Mouse (Mus musculus) MEL (cell line): ENCODE results near the gene Prdx2.

Experiments used
- CHD1 ChIP-seq: IDR thresholded peaks from 2 replicates; pipeline ENCODE4 v1.6.1; 2012; ENCODE audit warnings: low read depth, mild to moderate bottlenecking, inconsistent platforms, low read length, improper control_type of control experiment
- CTCF ChIP-seq, 3 experiments: IDR thresholded peaks in 2 of 3; conservative IDR thresholded peaks in 1 of 3; 2 replicates each; pipeline ENCODE4 v1.5.1; 2011 to 2012; ENCODE audit warnings: low read length in 3 of 3, low read depth in 2 of 3, mild to moderate bottlenecking in 2 of 3, improper control_type of control experiment in 1 of 3, inconsistent platforms in 1 of 3, mixed read lengths in 1 of 3, moderate library complexity in 1 of 3; ENCODE audit not compliant: control insufficient read depth in 1 of 3, insufficient read depth in 1 of 3, poor library complexity in 1 of 3, severe bottlenecking in 1 of 3
- E2F4 ChIP-seq: IDR thresholded peaks from 2 replicates; pipeline ENCODE4 v1.6.1; 2011; ENCODE audit warnings: low read depth, low read length, improper control_type of control experiment, borderline replicate concordance
- EP300 ChIP-seq, 2 experiments: IDR thresholded peaks; 2 replicates each; pipeline ENCODE4 v1.6.1; 2011; ENCODE audit warnings: improper control_type of control experiment in 2 of 2, low read length in 2 of 2, low read depth in 1 of 2, mild to moderate bottlenecking in 1 of 2
- GATA1 ChIP-seq: IDR thresholded peaks from 2 replicates; pipeline ENCODE4 v1.6.1; 2011; ENCODE audit warnings: low read depth, low read length, improper control_type of control experiment
- HCFC1 ChIP-seq: IDR thresholded peaks from 2 replicates; pipeline ENCODE4 v1.6.1; 2012; ENCODE audit warnings: low read depth, mild to moderate bottlenecking, inconsistent platforms, low read length, improper control_type of control experiment, moderate library complexity
- POLR2A ChIP-seq, 2 experiments: IDR thresholded peaks; 2 replicates each; pipeline ENCODE4 v1.6.1; 2011 to 2012; ENCODE audit warnings: low read length in 2 of 2, mild to moderate bottlenecking in 2 of 2, control low read depth in 1 of 2, improper control_type of control experiment in 1 of 2, low read depth in 1 of 2, moderate library complexity in 1 of 2; ENCODE audit not compliant: control insufficient read depth in 1 of 2, insufficient read depth in 1 of 2, poor library complexity in 1 of 2
- RAD21 ChIP-seq: IDR thresholded peaks from 2 replicates; pipeline ENCODE4 v1.6.1; 2011; ENCODE audit warnings: mild to moderate bottlenecking, low read depth, low read length, improper control_type of control experiment
- USF1 ChIP-seq: IDR thresholded peaks from 2 replicates; pipeline ENCODE4 v1.6.1; 2014; ENCODE audit warnings: low read depth, mild to moderate bottlenecking, inconsistent platforms, low read length, improper control_type of control experiment, moderate library complexity
- USF2 ChIP-seq, 2 experiments: IDR thresholded peaks; 2 replicates each; pipeline ENCODE4 v1.6.1; 2011 to 2012; ENCODE audit warnings: improper control_type of control experiment in 2 of 2, low read length in 2 of 2, borderline replicate concordance in 1 of 2, inconsistent platforms in 1 of 2, low read depth in 1 of 2, mild to moderate bottlenecking in 1 of 2; ENCODE audit not compliant: insufficient read depth in 1 of 2

GRCm38 (mm10) chr8:84930582-84930981 is 38.8 kb upstream of the Prdx2 start:
- TF ChIP-seq HCFC1 (no peak), POLR2A (IDR thresholded peaks at IDR 0.05; ENCODE audit: control insufficient read depth in 1 of 2, insufficient read depth in 1 of 2, low read depth in 1 of 2, low read length in 2 of 2, poor library complexity in 1 of 2) (no peak), CHD1 (no peak), CTCF (IDR thresholded peaks at IDR 0.05 in 2 of 3, conservative IDR thresholded peaks at IDR 0.05 in 1 of 3; ENCODE audit: control insufficient read depth in 1 of 3, insufficient read depth in 1 of 3, low read depth in 2 of 3, low read length in 3 of 3, poor library complexity in 1 of 3, severe bottlenecking in 1 of 3) (no peak), USF1 (no peak), EP300 (IDR thresholded peaks at IDR 0.05; ENCODE audit: low read depth in 1 of 2, low read length in 2 of 2) (no peak), GATA1 (no peak), RAD21 (no peak), USF2 (IDR thresholded peaks at IDR 0.05; ENCODE audit: borderline replicate concordance in 1 of 2, insufficient read depth in 1 of 2, low read depth in 1 of 2, low read length in 2 of 2) (no peak), E2F4 (no peak)
